Mouse (Mus musculus) liver, adult 10 weeks (tissue): ENCODE measurements around the gene Speer4b. TPM values are rescaled to one million over a fixed set of nuclear protein-coding genes. Genes with fewer than 3 reads are reported as not detected.

ENCODE experiments used
- polyA plus RNA-seq: library from polyadenylated mRNA; stranded (reverse); fragments of 350-450 nt; fragmentation: Illumina TruSeq; extraction: RNeasy Lipid Tissue Mini Kit (QIAGEN cat#74804); gene quantifications from one replicate; pipeline ENCODE4 v1.2.3, GENCODE M21; 2014; ENCODE audit warnings: low read depth, low replicate concordance

Speer4b gene
- polyA plus RNA-seq: not detected

DNA sequence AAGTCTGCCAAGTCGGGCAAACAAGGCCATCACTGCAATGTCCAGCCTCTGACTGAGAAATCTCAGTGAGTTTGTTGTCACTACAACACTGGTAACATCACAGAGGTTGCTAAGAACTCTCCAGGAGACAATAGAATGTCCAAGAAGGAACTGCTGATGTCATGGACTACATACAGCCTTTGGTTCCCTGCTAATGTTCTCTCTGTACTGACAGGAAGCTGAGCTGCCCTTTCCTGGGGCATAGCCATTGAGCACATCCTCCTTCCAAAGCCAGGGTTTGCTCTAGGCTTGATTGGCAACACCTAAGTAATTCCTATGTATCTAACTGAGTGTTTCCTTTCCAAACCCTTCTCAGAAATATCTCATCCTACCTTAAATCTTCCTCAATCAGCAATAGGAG, at the start of gene Speer4b:
Speer4b (minus strand) TSS at position 101 of the 400 bp plus-strand sequence.

